Mouse (Mus musculus): ENCODE results near the gene Heatr3.

DNA sequence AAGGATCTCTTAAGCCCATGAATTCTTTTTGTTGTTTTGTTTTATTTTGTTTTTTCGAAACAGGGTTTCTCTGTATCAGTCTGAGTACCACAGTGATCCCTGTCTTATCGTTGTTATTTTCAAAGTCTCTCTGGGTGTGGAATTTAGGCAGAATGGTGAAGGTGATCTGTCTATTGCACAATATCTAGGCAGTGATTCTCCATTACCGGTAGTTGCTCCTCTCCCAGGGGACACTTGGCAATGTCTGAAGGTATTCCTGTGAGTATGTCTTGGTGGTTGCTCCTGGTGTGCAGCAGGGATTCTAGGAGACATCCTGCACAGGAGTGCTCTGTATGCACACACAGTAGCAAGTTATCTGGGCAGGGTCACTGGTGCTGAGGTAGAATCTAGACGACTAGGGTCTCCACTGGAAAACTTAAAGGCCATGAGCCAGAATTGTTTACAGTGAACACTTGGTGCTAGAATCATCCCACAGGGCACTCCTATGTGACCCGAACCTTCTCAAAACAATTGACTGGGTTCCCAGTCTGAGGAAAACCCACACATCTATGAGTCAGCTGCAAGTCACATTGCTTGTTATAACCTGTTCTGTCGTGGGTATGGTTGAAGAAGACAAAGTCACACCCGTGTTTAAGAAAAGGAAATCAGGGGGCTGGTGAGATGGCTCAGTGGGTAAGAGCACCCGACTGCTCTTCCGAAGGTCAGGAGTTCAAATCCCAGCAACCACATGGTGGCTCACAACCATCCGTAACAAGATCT, 22.8 kb downstream of the Heatr3 start:
- TF ChIP-seq RAD21 (IDR thresholded peaks at IDR 0.05; ENCODE audit: low read depth, low read length) (no peak), POLR2AphosphoS2 (IDR thresholded peaks at IDR 0.05; ENCODE audit: low read depth, low read length) (no peak), NELFE (IDR thresholded peaks at IDR 0.05; ENCODE audit: low read depth, low read length) (no peak), CTCF (conservative IDR thresholded peaks at IDR 0.05 in 1 of 2, IDR thresholded peaks at IDR 0.05 in 1 of 2; ENCODE audit: low read depth in 2 of 2, low read length in 2 of 2) (no peak), USF1 (IDR thresholded peaks at IDR 0.05; ENCODE audit: low read depth, low read length) (no peak), SMC3 (IDR thresholded peaks at IDR 0.05; ENCODE audit: low read depth, low read length) (no peak), HCFC1 (IDR thresholded peaks at IDR 0.05; ENCODE audit: low read depth, low read length) (no peak), TCF12 (IDR thresholded peaks at IDR 0.05; ENCODE audit: low read depth, low read length) (no peak), EP300 (IDR thresholded peaks at IDR 0.05; ENCODE audit: low read length) (no peak), MAFK (IDR thresholded peaks at IDR 0.05; ENCODE audit: insufficient replicate concordance, low read length) (no peak)
